Mouse (Mus musculus) mesoderm, embryonic 11.5 days (tissue): Measurements from ENCODE around the gene Ing4.

ENCODE experiments used
- DNase-seq: peaks from one replicate; pipeline ENCODE4 v3.0.0-alpha.2; 2012; ENCODE audit warnings: low read depth, low spot score

Gene Ing4

DNA sequence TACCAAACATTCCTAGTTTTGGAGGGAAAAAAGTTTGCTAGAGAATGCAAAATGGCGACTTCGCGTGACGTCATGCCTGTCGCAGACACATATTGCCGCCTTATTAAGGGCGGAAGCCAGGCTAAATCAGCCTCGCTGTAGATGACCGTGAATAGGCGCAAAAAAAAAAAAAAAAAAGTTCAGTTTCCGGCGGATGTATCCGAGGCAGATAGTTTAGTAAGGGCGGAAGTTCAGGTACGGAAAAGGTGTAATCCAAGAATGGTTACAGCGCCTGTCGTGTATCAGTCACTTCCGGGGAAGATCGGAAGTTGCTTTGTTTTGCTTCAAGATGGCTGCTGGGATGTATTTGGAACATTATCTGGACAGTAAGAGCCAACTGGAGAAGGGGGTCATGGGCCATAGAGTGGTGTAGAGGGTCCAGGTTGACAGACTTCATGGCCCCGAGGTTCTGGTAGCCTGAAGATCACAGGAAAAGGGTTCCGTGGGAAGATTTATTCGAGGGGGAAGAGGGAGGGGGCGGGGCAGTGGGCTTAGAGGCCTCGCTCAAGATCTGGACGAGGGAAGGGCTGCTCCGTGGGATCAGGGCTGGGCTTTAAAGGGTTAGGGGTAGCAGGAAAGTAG lies at the start of gene Ing4:
TSS of gene Ing4 (plus strand) at position 228 of the 621 bp plus-strand sequence.
- peak; percentile 97 for DNase-seq

DNA sequence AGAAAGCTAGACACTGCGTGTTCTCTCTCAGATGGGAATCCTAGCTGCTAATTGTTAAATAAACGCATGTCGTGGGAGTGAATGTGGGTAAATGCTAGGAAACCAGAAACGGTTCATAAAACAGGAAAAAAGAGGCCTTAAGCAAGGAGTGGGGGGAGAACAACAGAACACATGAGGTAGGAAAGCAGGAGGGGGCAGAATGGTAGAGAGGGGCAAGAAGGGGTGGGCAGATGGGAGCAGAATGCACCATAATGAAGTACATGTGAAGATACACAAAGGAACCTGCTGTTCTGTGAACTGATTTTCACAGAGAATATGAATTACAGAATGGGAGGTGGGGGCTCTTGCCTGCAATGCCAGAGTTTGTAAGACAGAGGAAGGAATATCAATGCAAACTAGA lies 47.3 kb upstream of the Ing4 start:
- DNase-seq, result no peak

DNA sequence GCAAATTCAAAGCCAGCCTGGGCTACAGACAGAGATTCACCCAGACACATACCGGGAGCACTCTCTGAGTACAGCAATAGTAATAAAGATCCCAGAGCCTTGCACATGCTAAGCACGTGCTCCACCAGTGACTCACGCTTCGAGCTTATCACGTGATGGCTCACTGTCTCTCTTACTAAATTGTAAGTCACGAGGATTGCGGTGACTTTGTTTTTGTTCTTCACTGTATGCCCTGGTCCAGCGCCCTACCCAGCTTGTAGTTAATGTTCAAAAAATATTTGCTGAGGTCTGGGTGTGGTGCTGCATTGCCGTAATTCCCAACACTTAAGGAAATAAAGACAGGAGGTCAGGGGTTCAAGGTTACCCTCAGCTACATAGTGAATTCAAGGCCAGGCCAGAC lies 46.2 kb upstream of the Ing4 start:
- DNase-seq, result no peak

DNA sequence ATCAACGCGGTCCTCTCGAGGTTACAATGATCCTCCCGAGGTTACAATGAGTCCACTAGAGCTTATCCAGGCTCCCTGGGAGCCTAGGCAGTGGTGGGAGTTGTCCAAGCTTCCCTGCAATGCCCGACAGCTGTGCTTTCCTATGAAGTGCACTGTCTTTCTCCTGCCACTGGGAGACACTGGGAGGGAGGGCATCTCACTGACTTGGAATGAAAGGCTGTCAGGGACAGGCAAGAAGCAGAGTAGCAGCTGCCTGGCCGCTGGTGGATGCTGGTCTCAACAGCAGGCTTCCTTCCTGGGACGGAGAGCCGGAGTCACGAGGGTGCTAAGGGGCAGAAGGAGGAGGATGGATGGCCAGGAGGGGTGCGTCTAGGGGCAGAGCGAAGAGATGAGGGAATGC lies 45.7 kb upstream of the Ing4 start:
- peak; percentile 68 for DNase-seq

DNA sequence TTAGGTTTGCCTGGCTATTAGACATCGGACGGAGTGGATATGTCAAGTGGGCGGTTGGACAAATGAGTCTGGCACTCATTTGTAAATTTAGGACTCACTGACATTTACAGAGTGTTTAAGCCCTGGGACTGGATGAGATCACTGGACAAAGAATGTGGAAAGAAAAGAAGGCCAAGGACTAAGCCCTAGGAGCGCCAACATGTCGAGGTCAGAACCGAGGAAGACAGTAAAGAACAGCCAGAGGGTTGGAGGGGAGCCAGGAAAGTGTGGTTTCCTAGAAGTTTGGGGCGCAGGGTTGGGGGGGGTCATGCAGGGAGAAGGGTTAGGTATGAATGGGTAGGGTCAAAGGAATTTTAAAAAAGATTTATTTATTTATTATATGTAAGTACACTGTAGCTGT lies 44.3 kb upstream of the Ing4 start:
- no peak for DNase-seq

DNA sequence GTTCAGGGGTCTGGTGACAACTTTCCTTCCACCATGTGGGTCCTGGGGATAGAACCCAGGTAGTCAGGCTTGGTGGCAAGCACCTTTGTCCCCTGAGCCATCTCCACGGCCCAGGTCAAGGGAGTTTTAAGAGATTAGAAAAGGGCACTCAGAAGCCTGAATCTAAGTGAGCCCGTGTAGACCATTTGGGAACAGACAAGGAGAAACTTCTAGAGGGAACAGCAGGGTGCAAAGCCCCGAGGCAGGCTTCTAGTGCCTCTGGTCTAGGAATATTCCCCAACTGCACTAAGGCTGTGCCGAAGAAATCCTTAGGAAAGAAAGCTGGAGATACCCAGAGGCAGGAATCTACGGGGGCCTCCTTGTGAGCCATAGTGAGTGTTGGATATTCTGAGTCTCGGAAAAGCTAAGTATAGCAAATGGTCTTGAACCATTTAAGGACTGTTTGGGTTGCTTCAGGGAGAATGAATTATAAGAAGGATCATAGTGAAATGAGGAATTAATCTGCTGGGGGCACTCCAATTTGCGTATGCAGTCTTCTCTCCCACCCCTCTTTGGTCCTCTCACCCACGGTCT lies 43.6 kb upstream of the Ing4 start:
- DNase-seq, result no peak

DNA sequence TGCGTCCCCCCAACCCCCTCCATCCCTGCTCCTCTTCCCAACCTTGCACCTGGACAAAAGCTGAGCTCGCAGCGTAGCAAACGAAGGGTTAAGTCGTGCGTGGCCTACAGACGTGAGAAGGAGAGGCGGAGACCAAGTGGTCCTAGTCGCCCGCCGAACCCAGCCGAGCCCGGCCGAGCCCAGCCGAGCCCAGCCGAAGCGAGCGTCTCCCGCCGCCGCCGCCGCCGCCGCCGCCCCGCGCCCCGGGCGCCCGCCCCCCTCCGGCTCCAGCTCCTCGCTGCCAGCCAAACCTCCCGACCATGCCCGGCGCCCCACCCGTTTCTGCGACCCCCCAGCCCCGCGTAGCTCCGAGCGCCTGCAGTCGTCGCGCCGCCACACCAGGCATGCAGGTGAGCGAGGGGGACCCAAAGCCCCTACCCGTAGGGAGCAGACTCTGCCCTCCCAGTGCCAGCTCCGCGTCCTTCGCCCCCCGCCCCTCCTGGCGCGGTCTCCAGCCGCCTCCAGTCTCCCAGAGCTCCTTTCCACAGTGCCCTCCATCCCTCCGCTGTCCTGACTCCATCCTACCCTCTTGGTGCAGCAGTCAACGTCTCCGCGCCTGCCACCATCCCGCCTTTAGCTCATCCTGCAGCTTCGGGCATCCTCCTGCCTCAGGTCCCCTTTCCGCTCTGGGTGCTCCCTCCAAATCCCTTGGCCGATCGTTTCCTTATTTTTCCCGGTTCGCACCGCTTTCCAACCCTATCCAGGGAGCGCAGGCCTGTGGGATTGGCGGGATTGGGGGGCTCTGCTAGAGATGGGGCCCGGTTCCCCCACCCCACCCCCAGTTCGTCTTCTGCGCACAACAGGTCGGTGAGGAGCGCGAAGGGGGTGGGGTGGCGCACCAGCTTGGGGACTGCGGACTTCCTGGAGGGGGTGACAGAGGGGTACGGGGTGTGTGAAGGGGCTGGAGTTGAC lies 42.7 kb upstream of the Ing4 start, which contains the start of gene Pianp:
TSS of gene Pianp (plus strand) at position 144 of the 951 bp plus-strand sequence.
- DNase-seq, result peak; percentile 63

DNA sequence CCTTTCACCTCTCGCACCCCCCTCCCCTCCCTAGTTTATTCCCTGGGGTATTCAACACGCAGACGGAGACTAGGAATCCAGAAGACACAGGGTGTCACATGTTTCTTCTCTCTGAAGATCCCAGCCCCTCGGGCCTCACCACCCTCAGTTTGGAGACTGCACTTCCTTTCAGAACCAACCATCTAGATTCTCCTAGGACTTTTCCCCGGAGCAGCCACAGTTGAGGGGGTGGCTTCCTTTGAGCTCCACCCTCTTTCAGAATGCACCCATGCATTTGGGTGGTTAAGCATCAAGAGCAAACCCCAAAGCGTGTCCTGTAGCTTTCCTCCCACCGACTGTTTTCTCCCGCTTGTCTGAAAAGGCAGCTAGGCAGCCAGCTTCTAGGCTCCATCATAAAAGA lies 41.5 kb upstream of the Ing4 start:
- DNase-seq, result no peak

DNA sequence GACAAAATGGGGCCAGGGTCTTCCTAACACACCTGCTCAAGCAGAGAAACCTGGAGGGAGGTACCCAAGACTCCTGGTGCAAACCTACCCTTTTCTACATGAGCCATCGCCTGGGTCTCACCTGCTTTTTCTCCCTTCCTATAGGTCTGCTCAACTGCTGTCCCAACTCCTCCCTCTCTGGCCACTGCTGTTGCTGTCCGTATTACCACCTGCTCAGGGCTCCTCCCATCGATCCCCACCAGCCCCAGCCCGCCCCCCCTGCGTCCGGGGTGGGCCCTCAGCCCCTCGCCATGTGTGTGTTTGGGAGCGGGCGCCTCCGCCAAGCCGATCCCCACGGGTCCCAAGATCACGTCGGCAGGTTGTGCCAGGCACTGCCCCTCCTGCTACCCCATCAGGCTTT lies 40.5 kb upstream of the Ing4 start:
- no peak for DNase-seq

DNA sequence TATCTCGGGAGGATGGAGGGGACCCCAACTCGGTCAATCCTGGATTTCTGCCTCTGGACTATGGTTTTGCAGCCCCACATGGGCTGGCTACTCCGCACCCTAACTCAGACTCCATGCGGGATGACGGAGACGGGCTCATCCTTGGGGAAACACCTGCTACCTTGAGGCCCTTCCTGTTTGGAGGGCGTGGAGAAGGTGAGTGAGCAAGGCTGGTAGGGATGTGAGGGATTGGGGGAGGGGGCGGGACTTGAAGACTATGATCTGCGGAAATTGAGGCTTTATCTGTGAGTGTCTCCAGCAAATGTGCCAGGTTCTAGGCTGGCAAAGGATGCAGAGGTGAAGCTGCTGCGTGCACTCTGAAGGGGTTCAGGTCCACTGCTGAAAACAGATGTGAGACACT lies 40.0 kb upstream of the Ing4 start:
- DNase-seq, result no peak

DNA sequence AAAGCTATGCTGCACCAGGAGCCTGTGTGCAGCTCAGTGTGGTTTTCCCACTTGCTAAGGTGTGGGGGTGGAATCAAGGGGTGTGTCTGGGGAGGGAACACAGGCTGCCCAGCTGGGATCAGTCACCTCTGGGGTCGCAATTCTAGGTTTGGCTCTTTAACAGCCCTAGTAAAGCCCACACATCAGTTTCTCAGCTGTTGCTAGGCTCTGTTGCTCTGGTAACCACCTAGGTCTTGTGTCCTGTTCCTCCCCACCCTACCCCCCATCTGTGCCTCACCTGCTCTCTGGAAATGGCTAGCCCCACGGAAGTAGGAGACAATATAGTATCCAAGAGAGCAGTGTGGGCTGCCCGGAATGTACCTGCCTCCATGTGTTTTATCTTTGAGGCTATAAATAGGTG lies 35.9 kb upstream of the Ing4 start:
- no peak for DNase-seq

DNA sequence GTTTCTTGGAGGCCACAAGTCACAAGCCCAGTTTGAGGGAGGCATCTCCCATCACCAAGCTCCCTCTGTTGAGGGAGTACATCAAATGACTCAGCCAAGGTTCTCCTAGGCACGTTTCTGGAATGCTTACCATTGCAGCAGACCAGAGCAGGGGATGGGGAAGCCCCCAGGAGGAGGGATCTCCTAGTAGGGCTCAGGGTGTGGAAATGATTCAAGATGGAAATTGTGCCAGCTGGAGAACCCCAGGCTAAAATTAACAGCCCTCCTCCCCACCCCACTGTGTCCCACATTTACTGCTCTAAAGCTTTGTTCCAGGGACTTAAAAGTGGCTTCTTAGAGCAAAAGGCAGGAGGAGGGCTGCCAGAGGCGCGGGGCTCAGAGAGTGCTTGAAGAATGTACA lies 34.5 kb upstream of the Ing4 start:
- no peak for DNase-seq

DNA sequence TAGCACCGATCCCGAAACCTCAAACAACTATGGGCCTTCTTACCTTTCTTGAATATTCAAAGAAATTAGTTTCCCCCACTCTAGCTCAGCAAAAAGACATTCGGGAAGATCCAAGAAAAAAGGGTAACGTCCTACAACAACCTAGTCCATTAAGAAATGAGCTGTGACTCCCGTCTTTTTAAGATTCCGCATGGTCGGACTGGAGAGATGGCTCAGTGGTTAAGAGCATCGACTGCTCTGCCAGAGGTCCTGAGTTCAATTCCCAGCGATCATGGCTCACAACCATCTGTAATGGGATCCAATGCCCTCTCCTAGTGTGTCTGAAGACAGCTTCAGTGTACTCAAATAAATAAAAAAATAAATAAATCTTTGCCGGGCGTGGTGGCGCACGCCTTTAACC lies 31.5 kb upstream of the Ing4 start:
- DNase-seq, result no peak

DNA sequence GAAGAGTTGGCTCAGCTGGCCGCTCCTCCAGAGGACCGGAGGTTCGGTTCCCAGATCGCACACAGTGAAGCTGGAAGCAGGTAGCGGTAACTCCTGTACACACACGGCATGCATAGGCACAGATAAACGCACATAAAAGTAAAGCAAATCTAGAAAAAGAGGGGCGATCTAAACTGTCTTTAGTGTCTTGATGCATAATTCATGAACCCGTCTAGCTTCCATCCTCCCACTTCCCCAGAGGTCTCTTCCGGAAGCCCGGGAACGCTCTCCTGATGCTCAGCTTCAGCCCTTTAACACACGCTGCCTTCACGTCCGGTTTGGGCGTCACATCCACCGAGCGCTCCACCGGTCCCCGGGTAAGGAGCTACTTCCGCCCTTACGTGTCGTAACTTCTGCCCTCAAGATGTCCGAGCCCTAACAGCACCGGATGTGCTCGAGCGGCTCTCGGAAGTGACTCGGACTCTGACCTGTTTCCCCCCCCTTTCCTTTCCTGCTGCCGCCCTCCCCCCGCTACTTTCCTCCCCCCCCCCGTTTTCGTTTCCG lies 30.9 kb upstream of the Ing4 start:
- DNase-seq, result peak; percentile 99

DNA sequence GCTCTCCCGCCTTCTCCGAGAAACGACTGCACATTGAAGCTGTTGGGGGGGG lies 30.6 kb upstream of the Ing4 start, which contains the start of gene Zfp384:
TSS of gene Zfp384 (plus strand) at position 17 of the 52 bp plus-strand sequence.
- DNase-seq, result no peak

DNA sequence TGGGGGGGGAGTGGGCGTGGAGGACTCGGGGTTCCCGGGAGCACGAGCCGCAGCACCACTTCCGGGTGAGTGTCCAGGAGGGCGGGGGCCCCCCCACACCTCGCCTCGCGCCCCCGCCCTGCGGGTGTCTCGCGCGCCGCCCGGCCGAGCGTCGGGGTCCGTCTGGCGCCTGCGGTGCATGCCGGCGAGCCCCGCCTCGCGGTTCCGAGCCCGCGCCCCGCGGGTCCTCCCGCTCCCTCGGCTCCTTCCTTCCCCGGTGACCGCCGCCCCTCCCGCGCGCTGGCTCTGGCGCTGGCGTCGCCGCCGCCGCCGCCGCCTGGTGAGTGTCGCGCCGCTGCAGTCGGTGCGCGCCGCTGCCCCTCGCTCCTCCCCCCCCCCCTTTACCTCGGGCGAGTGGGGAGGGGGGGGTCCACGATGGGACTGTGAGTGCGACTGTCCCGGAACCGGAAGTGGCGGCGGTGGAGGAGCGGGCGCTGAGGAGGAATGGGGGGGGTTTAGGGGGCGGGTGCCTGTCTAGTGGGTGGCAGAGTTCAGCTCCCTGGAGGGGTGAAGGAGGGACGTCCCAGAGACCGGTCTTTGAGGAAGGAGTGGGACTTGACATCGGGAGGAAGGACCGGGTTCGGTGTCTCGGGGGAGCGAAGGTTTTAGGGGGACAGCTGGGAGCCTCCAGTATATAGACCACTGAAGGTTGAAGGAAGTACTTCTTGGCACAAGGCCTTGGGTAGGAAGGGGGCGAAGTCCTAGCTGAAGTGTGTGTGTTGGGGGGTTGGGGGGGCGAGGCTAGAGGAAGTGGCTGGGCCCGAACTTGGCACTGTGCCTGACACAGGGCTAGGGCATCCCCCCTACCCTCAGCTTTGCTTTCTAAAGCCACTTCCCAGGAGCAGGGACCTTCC lies 30.1 kb upstream of the Ing4 start:
- DNase-seq, result peak; percentile 86

DNA sequence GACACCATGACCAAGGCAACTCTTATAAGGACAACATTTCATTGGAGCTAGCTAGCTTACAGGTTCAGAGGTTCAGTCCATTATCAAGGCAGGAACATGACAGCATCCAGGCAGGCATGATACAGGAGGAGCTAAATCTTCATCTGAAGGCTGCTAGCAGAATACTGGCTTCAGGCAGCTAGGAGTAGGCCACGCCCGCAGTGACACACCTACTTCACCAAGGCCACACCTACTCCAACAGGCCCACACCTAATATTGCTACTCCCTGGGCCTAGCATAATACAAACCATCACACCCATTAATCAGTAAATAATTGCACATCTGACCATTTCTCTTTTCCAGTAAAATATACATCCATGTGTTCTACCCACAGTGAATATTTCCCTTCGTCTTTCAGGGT lies 21.9 kb upstream of the Ing4 start:
- no peak for DNase-seq

DNA sequence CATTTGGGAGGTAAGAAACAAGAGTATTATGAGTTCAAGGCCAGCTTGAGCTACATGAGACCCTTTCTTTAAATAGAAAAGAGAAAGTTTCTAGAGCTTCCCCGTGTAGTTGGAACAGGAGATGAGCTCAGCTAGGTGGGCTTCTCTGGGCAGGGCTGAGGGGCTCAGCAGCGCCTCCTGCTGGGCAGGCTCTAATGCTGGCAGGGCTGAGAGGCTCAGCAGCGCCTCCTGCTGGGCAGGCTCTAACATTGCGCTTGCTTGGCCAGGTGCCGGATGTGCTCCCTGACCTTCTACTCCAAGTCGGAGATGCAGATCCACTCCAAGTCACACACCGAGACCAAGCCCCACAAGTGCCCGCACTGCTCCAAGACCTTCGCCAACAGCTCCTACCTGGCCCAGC lies 9.0 kb upstream of the Ing4 start:
- DNase-seq, result peak; percentile 69

DNA sequence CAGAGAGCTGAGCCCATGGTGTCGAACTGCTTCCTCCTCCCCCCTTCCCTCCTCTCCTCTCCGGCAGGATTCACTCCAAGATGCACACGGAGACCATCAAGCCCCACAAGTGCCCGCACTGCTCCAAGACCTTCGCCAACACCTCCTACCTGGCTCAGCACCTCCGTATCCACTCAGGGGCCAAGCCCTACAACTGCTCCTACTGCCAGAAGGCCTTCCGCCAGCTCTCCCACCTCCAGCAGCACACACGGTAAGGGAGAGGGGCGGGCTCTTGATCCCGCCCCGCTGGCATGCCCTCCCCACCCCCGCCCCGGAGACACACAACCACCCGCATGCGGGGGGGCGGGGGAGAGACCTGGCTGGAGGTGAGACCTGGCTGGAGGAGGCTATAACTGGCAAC lies 8.0 kb upstream of the Ing4 start:
- DNase-seq, result no peak

DNA sequence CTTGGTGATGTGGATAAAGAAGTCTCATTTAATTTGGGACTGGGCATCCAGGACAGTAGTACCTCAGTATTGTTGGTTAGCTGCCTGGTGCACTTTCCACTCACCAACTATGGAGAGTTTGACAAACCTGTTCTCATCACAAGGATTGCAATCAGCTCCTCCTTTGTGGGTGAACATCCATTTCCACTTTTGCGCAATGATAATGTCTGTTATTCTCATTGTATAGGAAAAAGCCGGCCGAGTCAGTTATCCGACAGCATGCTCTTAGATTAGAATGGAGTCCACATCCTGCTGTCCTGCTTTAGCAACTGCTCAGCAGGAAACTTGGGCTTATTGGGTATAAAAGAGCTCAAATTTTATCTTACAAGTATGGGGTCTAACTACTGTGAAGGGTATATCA lies 894 bp upstream of the Ing4 start:
- DNase-seq, result no peak

DNA sequence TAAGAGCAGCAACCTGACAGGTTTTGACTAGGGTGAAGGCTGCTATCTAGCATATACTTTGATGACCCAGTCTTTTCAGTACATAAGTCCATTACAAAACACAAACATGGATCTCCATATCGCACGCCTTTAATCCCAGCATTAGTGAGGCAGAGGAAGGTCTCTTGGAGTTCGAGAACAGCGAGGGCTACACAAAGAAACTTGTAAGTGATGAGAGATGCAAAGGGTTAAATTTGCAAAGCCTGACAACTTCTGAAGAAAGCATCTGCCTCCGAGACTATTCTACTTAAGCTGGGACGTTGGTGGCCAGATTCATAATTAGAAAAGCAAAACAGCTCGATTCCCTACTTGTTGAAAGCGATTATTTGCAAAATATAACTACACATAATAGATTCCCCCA lies 429 bp upstream of the Ing4 start:
- no peak for DNase-seq

DNA sequence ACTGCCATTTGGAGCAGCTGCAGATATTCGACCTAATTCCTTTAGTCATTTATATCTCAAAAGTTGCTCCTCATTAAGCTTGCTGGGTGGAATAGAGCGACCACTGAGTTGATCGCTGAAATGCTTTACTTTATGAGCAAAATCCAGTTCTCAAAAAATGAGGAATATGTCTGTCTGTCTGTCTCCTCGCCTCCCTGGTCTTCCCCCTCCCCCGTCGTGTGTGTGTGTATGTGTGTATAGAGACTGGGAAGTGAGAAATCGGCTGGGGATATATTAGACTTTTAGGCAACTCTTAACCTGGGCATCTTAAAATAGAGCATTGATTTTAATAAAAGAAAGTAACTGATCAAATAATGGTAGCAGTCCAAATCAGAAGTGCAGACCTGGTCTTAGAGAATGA lies 661 bp downstream of the Ing4 start:
- DNase-seq, result no peak
